Mouse (Mus musculus) midbrain, embryonic 11.5 days (tissue): ENCODE data around the gene Dpt. TPM values are rescaled to one million over a fixed set of nuclear protein-coding genes. Genes with fewer than 3 reads are reported as not detected.
A peak's percentile ranks its signal among the peaks of the same experiment; 100 is the strongest.

Experiments
- ATAC-seq: fragments of 200-750 bp; cut with Nextera tagmentation; 2 replicates; pipeline ENCODE4 v1.8.0; 2017; ENCODE audit warnings: moderate TSS enrichment, moderate library complexity; ENCODE audit not compliant: low FRiP score
- DNase-seq: peaks from one replicate; pipeline ENCODE4 v3.0.0; 2015; ENCODE audit warnings: low spot score; ENCODE audit errors: missing footprints
- H3K27ac ChIP-seq: fragments of 300-500 bp; sonication (generic); 2 replicates; pipeline ENCODE4 v1.5.1; 2014; ENCODE audit warnings: low read depth, low read length
- H3K27me3 ChIP-seq: fragments of 300-500 bp; sonication (generic); 2 replicates; pipeline ENCODE4 v1.6.1; 2014; ENCODE audit warnings: mild to moderate bottlenecking, low read length, moderate library complexity, mixed read lengths; ENCODE audit not compliant: control insufficient read depth, insufficient read depth
- H3K36me3 ChIP-seq: fragments of 300-500 bp; sonication (generic); 2 replicates; pipeline ENCODE4 v1.6.1; 2014; ENCODE audit warnings: mild to moderate bottlenecking, low read length, moderate library complexity, mixed read lengths; ENCODE audit not compliant: control insufficient read depth, insufficient read depth
- H3K4me1 ChIP-seq: fragments of 300-500 bp; sonication (generic); 2 replicates; pipeline ENCODE4 v1.6.1; 2014; ENCODE audit warnings: low read length; ENCODE audit not compliant: control insufficient read depth, insufficient read depth
- H3K4me2 ChIP-seq: fragments of 300-500 bp; sonication (generic); 2 replicates; pipeline ENCODE4 v1.6.1; 2014; ENCODE audit warnings: mild to moderate bottlenecking, moderate library complexity
- H3K4me3 ChIP-seq: fragments of 300-500 bp; sonication (generic); 2 replicates; pipeline ENCODE4 v1.5.1; 2014; ENCODE audit warnings: low read depth, low read length
- H3K9ac ChIP-seq: fragments of 300-500 bp; sonication (generic); 2 replicates; pipeline ENCODE4 v1.6.1; 2014; ENCODE audit warnings: low read length
- H3K9me3 ChIP-seq: fragments of 300-500 bp; sonication (generic); 2 replicates; pipeline ENCODE4 v1.6.1; 2016; ENCODE audit warnings: low read length; ENCODE audit not compliant: control insufficient read depth
- WGBS: fragments of 180-500 bp; shearing (Covaris S2); extraction: QIAGEN DNeasy Blood & Tissue Kit; methylation state at CpG from one replicate; pipeline ENCODE4 v1.1.7; 2014; 5-methylcytosine and 5-hydroxymethylcytosine counted together
- polyA plus RNA-seq: library from polyadenylated mRNA; unstranded; fragments of >200 nt; fragmentation: Nextera tagmentation; extraction: Ambion mirVana; gene quantifications from 2 replicates; pipeline ENCODE4 v1.2.1, GENCODE M21; 2014

The Dpt gene
- not detected in 2 replicates for polyA plus RNA-seq

DNA sequence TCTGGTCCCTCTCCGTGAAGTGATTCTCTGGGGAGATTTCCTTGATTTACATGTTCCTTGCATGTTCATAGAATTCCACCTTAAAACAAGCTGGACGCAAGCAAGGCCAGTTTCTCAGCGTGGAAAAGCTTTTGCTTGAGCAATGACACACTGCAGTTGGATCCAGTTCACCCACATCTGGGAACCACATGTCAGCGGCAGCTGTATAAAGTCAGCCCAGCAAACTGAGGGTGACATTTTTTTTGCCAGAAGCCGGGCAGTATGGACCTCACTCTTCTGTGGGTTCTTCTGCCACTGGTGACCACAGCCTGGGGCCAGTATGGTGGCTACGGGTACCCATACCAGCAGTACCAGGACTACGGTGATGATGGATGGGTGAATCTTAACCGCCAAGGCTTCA lies at the start of gene Dpt:
Gene Dpt (plus strand): TSS at position 174 of the 400 bp plus-strand sequence.
- Histone ChIP-seq H3K27me3 (no peaks in the 10 kb centered on the region), H3K4me2 (no peak within 1 kb of the TSS), H3K36me3 (no peaks in the 10 kb centered on the region), H3K9me3 (no peaks in the 10 kb centered on the region), H3K9ac (no peak within 1 kb of the TSS), H3K4me3 (no peak within 1 kb of the TSS), H3K4me1 (no peaks in the 10 kb centered on the region), H3K27ac (no peak within 1 kb of the TSS)
- ATAC-seq (no peak), DNase-seq (no peak)
- 86% methylated on average over 8 of the region's 8 CpGs for WGBS

DNA sequence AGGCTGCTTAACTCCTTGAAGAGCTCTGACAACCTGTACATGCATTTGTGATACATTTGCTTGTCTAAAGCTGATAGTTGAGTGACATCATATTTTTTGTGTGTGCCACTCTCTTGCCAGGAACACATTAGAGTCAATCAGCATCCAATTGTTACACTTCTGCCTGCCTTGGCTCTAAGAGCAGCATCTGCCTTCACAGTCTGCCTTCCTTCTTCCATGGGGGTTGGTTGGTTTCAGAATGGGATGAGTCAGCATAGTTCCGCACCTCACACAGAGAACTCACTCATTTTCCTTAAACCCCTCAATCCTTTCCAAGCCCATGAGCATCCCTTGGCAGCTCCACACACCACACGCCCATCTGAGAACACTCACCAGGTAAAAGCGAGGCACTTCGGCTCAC lies 42.7 kb upstream of the Dpt start:
- Histone ChIP-seq H3K27me3 (no peaks in the 10 kb centered on the region), H3K4me2 (no peak overlapping the region), H3K9me3 (no peaks in the 10 kb centered on the region), H3K9ac (no peak overlapping the region), H3K4me1 (no peaks in the 10 kb centered on the region), H3K27ac (no peak overlapping the region), H3K4me3 (no peak overlapping the region), H3K36me3 (no peaks in the 10 kb centered on the region)
- DNase-seq: no peak
- WGBS: 94% methylated on average over 4 of the region's 4 CpGs
- ATAC-seq: no peak

DNA sequence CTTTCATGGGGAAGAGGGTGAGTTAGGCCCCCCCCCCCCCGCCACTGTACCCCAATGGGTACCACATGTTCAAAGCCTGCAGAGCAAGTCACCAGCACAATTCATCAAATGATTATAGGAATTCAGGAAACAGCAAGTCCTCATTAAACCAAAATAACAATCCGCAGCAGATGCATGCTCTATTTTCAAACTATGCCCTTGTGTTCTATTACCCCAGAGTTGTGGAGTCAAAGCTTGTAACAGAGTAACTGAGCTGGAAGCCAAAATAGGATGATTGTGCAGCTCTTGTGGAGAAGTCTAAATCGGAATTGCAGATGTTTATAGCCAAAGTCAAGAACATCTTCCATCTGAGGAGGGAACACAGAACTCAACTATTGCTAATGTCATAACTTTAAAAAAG lies 40.8 kb upstream of the Dpt start:
- H3K27ac ChIP-seq: no peak overlapping the region
- no peaks in the 10 kb centered on the region for H3K36me3 ChIP-seq
- no peak overlapping the region for H3K9ac ChIP-seq
- no peaks in the 10 kb centered on the region for H3K9me3 ChIP-seq
- H3K4me1 ChIP-seq: no peaks in the 10 kb centered on the region
- ATAC-seq (no peak), DNase-seq (no peak)
- H3K4me3 ChIP-seq: no peak overlapping the region
- 84% methylated on average over 3 of the region's 3 CpGs for WGBS
- H3K4me2 ChIP-seq: no peak overlapping the region
- no peaks in the 10 kb centered on the region for H3K27me3 ChIP-seq

- WGBS: 81% methylated on average over 2 of the region's 2 CpGs
- Histone ChIP-seq H3K4me3 (no peak overlapping the region), H3K9me3 (no peaks in the 10 kb centered on the region), H3K4me1 (no peaks in the 10 kb centered on the region), H3K4me2 (no peak overlapping the region), H3K27ac (no peak overlapping the region), H3K36me3 (no peaks in the 10 kb centered on the region), H3K27me3 (no peaks in the 10 kb centered on the region), H3K9ac (no peak overlapping the region)
- DNase-seq (no peak), ATAC-seq (no peak)
Observed at GRCm38 (mm10) chr1:164756951-164757350, 39.5 kb upstream of the Dpt start.

- H3K9ac ChIP-seq: no peak overlapping the region
- H3K27ac ChIP-seq: no peak overlapping the region
- H3K4me1 ChIP-seq: no peaks in the 10 kb centered on the region
- H3K4me3 ChIP-seq: no peak overlapping the region
- no peaks in the 10 kb centered on the region for H3K36me3 ChIP-seq
- no peak for ATAC-seq
- 79% methylated on average over 2 of the region's 2 CpGs for whole genome bisulfite sequencing
- no peak overlapping the region for H3K4me2 ChIP-seq
- DNase-seq: no peak
- H3K27me3 ChIP-seq: no peaks in the 10 kb centered on the region
- no peaks in the 10 kb centered on the region for H3K9me3 ChIP-seq
Observed at GRCm38 (mm10) chr1:164758401-164758800, 38.0 kb upstream of the Dpt start.

GRCm38 (mm10) chr1:164762276-164762675 lies 34.2 kb upstream of the Dpt start:
- no peak overlapping the region for H3K9ac ChIP-seq
- H3K27me3 ChIP-seq: no peaks in the 10 kb centered on the region
- no peaks in the 10 kb centered on the region for H3K4me1 ChIP-seq
- H3K9me3 ChIP-seq: no peaks in the 10 kb centered on the region
- H3K4me2 ChIP-seq: no peak overlapping the region
- H3K27ac ChIP-seq: no peak overlapping the region
- no peak for DNase-seq
- no peaks in the 10 kb centered on the region for H3K36me3 ChIP-seq
- WGBS: 76% methylated on average over 2 of the region's 2 CpGs
- H3K4me3 ChIP-seq: no peak overlapping the region
- ATAC-seq: no peak

DNA sequence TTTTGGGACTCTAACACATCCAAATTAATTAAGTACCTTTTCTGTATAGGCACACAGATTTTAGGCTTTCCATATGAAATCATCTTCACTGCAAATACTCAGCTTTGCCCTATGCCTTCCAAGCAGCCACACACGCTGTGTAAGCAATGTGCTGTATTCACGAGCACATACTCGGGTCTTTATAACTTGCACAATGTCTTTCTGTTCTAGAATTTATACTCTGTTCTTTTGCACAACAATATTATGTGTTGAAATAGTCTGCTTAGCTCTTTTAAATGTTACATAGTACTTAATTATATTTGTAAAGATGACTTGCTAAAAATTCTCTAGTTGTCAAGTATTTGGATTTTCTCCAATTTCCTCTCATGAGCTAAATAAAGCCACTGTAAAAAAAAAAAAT lies 29.8 kb upstream of the Dpt start:
- H3K27ac ChIP-seq: no peak overlapping the region
- no peak for ATAC-seq
- no peaks in the 10 kb centered on the region for H3K9me3 ChIP-seq
- H3K36me3 ChIP-seq: no peaks in the 10 kb centered on the region
- WGBS: 89% methylated on average over 3 of the region's 3 CpGs
- no peak for DNase-seq
- H3K27me3 ChIP-seq: no peaks in the 10 kb centered on the region
- H3K4me1 ChIP-seq: no peaks in the 10 kb centered on the region
- H3K4me2 ChIP-seq: no peak overlapping the region
- H3K4me3 ChIP-seq: no peak overlapping the region
- no peak overlapping the region for H3K9ac ChIP-seq

GRCm38 (mm10) chr1:164770611-164771010 lies 25.8 kb upstream of the Dpt start:
- ATAC-seq: no peak
- Histone ChIP-seq H3K4me3 (no peak overlapping the region), H3K27me3 (no peaks in the 10 kb centered on the region), H3K9ac (no peak overlapping the region), H3K36me3 (no peaks in the 10 kb centered on the region), H3K27ac (no peak overlapping the region), H3K4me1 (no peaks in the 10 kb centered on the region), H3K4me2 (no peak overlapping the region), H3K9me3 (no peaks in the 10 kb centered on the region)
- no peak for DNase-seq
- WGBS: 93% methylated on average over 7 of the region's 7 CpGs

- ATAC-seq: peak; percentile 54; the same call in 1 of the 2 replicates
Observed at GRCm38 (mm10) chr1:164780851-164781510, 15.5 kb upstream of the Dpt start.

More at GRCm38 (mm10) chr1:164780851-164781510, 15.5 kb upstream of the Dpt start:
- no peak for DNase-seq
- Histone ChIP-seq H3K4me1 (peaks cover 8% of the 10 kb centered on the region), H3K4me2 (no peak overlapping the region), H3K9me3 (no peaks in the 10 kb centered on the region), H3K9ac (no peak overlapping the region), H3K27ac (no peak overlapping the region), H3K36me3 (no peaks in the 10 kb centered on the region), H3K4me3 (no peak overlapping the region), H3K27me3 (no peaks in the 10 kb centered on the region)
- WGBS: 48% methylated on average over 7 of the region's 7 CpGs
